Mouse (Mus musculus) urinary bladder, postnatal 25 days (tissue): ENCODE measurements around the gene Stx2.

Experiments used
- DNase-seq: peaks from one replicate; pipeline ENCODE4 v3.0.0; 2022; ENCODE audit warnings: low spot score

The Stx2 gene

GRCm38 (mm10) chr5:128952291-128953195 is 55.8 kb downstream of the Stx2 start:
- no peak for DNase-seq

GRCm38 (mm10) chr5:128951472-128951871 is 56.9 kb downstream of the Stx2 start:
- DNase-seq, result no peak

- peak; percentile 9 for DNase-seq
Measured at GRCm38 (mm10) chr5:128947093-128947492, 61.3 kb downstream of the Stx2 start.

- no peak for DNase-seq
Measured at GRCm38 (mm10) chr5:128940436-128940835, 67.9 kb downstream of the Stx2 start.

- no peak for DNase-seq
Measured at GRCm38 (mm10) chr5:128935359-128935899, 72.9 kb downstream of the Stx2 start.
